Mouse (Mus musculus) small intestine, adult 2 months (tissue): Measurements from ENCODE around the gene Zfp423.

Source experiments
- CTCF ChIP-seq: fragments of 200-500 bp; IDR thresholded peaks from 2 replicates; pipeline ENCODE4 v1.5.1; 2012; ENCODE audit warnings: low read depth, mild to moderate bottlenecking, control low read depth, inconsistent platforms, low read length, moderate library complexity, mixed read lengths; ENCODE audit not compliant: insufficient replicate concordance, insufficient read length; ENCODE audit errors: extremely low read depth
- POLR2A ChIP-seq: fragments of 200-500 bp; IDR thresholded peaks from 2 replicates; pipeline ENCODE4 v1.6.1; 2012; ENCODE audit warnings: low read depth, mild to moderate bottlenecking, control low read depth, inconsistent platforms, low read length, moderate library complexity

DNA sequence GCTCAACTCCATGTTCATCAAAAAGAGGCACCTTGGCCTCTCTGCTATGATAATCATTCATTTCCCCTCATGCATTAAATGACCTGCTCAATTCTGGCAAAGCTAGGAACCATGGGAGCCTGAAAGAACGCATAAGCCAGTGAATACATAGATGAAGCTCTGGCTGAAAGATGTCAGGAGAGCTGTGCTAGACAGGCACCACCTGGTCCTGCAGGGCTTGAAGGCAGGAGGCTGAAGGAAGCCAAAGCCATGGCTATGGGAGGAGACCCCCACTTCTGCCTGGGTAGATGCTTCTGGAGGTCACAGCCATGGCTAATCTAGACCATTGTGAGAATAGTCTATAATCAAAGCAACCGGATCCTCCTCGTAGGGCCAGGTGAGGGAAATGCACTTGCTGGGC is 183.5 kb downstream of the Zfp423 start:
- TF ChIP-seq CTCF (no peak), POLR2A (no peak)
